Mouse (Mus musculus) T-helper 1 cell (primary cell): ENCODE data around the gene Hils1.

Experiments
- in situ Hi-C: fragments of 300-600 bp; cut with MboI, MseI; formaldehyde crosslinking; loops from one replicate; pipeline ENCODE4 v1.15.1; 2025; ENCODE audit warnings: high pct_unique_total_duplicates

The Hils1 gene

DNA sequence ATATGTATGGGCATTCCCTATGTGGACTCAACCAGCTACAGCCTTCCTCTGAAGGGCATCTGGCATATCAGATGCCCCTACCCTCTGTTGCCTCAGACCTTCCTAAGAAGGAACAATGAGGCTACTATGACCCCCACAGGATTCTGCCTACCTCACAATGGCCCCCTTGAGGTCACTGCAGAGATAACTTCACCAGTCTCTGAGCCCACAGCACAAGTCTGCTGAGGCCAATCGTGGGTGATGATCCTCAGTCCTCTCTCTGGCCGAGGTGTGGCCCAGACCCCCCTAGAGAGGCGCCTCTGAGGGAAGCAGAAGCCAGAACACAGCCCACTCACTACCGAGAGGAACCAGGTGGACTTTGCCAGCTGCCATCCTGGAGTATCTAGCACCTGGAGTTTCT, at the start of gene Hils1:
Hils1 (plus strand) TSS at position 175 of the 400 bp plus-strand sequence.
- in situ Hi-C loops = no loop called here

DNA sequence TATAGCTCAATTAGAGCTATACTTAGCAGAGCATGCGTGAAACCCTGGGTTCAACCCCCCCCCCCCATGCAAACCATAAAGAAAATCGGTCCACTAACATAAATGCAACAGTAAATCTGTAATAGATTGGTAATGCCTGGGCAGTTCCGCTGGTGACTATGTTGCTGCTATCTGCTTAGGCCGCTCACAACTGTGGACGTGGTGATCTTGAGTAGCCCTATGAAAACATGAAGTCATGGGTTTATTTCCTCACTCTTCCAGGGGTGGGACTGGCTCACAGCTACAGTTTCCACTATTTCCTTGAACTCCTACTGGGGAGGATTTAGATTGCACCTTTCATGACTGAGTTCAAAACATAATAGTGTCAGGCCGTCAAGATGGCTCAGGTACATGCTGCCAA, 49.7 kb upstream of the Hils1 start:
- in situ Hi-C loops = no loop called here

DNA sequence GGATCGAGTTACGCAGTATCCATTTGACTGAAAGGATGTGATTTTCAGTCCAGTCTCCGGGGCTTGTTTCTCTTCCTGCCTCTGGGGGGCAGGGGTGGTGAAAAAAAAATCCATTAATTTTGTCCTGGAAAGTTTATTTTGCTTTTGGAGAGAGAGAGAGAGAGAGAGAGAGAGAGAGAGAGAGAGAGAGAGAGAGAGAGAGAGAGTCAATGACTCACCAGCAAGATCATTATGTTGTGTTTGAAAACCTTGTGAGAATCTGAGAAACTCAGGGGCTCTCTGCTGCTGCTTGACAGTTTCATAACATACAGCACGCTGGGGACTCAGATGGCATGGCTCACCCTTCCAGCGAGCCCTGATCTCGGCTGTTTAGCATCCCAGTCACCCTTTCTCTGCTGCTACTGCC, 46.4 kb upstream of the Hils1 start:
- in situ Hi-C loops = loop anchor here (5.0 kb wide), 1 partner anchor 44 kb away; no protein-coding TSS in a partner anchor

DNA sequence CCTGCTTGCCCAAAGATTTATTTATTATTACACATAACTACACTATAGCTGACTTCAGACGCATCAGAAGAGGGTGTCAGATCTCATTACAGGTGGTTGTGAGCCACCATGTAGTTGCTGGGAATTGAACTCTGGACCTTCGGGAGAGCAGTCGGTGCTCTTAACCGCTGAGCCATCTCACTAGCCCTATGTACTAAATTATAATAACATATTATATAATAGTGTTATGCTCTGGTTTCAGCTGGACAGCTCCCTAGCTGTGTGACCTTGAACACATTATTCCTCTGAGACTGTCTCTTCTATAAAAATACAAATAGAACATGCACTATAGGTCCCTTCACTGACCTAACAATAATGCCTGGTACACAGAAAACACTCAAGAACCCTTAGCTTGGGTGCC, 42.4 kb upstream of the Hils1 start:
- in situ Hi-C loops = loop anchor here (5.0 kb wide), 1 partner anchor 48 kb away; no protein-coding TSS in a partner anchor

DNA sequence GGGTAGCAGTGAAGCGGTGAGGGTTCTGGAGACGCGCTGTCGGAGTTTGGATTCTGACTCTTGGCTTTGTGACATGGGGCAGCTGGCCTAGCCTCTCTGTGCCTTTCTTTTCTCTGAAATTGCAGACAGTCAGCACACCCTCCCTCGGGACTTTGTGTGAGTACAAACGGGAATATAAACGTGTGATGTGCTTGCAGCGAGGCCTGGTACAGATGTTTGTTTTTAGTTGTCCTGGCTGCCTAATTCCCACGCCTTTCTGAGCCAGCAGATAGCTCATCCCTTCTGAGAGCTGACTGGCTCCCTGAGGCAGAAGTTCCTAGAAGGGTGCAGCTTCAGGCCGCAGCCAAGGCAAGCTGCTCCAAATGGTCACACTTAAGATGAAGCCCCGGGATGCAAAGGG, 41.0 kb upstream of the Hils1 start:
- in situ Hi-C loops = no loop called here

DNA sequence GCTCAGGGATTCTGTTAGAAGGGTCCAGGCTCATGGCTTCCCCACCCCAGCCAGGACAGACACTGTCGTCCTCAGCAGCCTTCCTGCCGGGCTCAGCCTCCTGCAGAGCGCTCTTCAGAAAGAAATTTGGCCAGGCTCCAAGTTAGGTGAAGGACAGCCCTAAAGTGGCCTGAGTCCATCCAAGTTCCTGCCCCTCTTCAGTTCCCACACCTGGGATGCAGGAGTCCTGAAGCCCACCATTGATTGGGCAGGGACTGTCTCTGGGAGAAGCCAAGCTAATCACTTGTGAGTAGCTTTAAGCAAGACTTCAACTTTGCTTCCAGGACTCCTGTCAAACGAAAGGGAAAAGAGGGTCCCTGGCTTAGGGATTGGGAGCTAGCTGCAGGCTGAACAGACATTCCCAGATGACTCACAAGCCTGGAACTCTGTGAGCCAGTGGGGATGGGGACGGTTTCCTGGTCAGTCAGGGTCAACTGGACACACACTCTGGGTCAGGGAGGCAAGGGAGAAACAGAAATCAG, 39.6 kb upstream of the Hils1 start:
- in situ Hi-C loops = no loop called here

DNA sequence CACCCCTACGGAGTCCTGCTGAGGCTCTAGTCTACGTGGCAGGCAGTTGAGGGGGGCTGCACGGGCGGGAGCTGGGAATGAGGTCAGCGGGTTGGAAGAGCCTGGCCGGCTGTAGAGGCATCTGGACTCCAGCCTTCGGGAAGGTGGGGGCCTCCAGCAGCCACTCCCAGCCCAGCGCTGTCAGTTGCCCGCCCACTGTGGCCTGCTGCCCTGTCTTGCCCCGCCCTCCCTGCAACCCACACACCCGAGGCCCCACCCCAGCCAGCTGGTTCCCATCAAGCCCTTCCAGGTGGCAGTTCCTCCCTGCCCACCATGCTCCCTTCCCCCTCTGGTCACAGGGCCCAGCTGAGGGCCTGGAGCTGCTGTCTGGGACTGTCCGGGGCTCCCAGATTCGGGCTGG, 38.6 kb upstream of the Hils1 start:
- in situ Hi-C loops = no loop called here

DNA sequence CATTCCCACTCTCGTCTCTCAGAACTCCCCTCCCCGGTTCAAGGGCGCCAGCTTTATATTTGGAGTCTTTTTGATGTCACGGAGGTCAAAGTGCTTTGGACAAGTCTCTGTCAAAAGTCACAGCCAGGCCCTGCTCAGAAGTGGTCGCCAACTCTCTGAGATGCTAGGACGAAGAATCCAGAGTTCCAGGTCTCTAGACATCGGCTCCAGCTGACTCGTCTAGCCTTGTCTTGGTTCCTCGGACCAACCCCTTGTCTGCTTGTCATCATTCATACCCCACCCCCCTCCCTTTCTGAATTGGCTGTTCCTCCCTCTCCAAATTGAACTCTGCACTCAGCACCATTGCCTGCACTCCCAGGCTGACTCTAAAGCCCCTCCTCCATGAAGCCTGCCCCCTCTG, 37.8 kb upstream of the Hils1 start:
- in situ Hi-C loops = no loop called here

DNA sequence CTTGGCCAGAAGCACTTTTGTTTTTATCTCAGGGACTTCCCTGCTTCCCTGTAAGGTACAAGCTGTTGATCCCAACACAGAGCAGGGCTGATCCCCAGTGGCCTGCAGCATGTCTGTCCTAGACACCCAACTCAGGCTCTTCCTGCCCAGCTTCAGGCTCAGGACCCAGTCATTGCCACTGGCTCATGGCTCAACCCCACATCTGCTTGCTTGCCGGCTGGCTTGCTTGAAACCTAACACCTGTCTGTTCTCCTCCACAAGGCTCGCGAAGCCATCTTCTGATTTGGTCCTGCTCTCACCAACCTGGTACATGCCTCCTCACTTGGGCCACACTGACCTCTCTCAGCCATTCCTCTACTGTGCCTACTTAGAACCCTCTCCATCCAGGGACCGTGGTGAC, 37.2 kb upstream of the Hils1 start:
- in situ Hi-C loops = loop anchor here (10.0 kb wide), 1 partner anchor 65 kb away; the partner anchor contains the start of gene Ppp1r9b

DNA sequence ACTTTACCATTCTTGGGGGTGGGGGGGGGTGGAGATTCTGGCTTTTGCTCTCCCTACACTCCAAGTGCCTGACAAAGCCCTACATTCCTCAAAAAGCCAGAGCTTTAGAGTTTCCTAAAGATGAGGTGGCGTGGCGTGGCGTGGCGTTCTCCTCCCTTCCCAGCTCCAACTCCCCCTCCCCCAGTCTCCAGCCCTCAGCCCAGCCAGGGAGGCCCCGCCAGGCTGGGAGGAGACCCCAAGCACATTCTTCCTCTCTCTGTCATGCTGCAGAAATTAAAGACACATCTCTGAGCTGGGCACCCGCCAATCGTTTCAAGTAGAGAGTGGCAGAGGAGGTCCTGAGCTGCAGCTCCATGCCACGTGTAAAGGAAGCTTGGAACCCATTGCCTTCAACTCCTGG, 33.8 kb upstream of the Hils1 start:
- in situ Hi-C loops = loop anchor here (10.0 kb wide), 1 partner anchor 61 kb away; the partner anchor contains the start of gene Ppp1r9b

DNA sequence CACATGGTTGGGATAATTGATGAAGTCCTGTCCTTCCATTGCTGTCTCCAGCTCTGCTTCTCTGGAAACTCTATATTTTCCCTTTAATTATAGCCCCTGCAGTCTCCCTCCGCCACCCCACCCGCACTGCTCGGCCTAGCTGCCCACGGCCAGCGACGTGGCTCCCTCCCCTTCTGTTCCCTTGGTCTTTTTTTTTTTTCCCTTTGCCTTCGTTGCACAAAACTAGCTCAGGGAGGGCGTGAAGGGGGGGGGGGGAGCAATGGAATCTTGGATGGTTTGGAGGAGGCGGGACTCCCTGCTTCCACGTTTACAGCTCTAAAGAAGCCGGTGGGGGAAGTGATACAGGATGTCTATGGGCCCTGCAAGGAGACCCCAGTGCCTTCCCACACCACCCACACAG, 32.9 kb upstream of the Hils1 start:
- in situ Hi-C loops = loop anchor here (10.0 kb wide), 1 partner anchor 60 kb away; the partner anchor contains the start of gene Ppp1r9b

DNA sequence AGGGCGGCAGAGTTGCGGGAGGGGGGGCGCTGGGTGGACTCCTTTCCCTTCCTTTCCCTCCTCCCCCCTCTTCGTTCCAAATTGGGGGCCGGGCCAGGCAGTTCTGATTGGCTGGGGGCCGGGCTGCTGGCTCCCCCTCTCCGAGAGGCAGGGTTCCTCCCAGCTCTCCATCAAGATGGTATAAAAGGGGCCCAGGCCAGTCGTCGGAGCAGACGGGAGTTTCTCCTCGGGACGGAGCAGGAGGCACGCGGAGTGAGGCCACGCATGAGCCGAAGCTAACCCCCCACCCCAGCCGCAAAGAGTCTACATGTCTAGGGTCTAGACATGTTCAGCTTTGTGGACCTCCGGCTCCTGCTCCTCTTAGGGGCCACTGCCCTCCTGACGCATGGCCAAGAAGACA, 31.3 kb upstream of the Hils1 start, which contains the start of gene Col1a1:
Col1a1 (plus strand) TSS at position 180 of the 400 bp plus-strand sequence.
- in situ Hi-C loops = loop anchor here (5.0 to 10.0 kb wide), 2 partner anchors 36 to 59 kb away; partner anchors contain the start of gene Ppp1r9b

DNA sequence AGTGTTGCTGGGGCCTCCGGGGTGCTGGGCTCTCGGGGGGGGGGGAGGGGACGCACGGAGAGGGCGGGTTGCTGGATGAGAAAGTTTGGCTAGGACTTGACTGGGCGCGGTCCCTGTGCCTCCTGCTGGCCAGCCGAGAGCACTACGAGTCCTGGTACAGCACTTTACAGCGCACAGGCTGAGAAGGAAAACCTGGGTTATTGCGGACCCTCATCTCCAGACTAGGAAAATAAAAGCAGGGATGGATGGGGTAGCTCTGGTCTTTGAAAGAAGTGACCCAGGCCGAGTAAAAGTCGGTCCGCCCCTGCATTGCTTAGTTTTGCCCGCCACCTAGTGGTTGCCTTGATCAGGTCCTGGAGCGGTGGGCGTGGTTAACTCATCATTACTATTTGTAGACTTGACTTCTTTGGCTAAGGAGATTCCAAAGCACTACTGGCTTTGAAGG, 30.5 kb upstream of the Hils1 start:
- in situ Hi-C loops = loop anchor here (5.0 to 10.0 kb wide), 2 partner anchors 35 to 58 kb away; partner anchors contain the start of gene Ppp1r9b

DNA sequence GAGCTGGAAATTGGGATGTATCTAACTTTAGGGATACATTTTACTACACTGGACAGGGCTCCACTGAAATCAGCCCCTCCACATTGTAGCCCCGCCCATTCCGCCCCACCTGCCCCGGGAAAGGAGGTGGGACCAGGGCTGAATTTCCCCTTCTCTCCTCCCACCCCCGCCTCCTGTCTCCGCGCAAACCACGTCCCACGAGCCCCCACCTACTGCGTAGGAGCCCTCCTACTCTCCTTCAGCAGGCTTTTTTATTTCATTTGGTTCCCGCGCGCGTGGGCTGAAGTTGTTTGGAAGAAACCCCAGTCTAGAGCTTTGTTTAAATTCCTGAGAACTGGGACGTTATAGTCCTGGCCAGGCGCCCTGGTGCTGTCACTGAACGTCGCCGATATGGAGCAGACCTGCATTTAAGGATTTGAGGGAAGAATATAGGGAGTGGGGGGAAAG, 30.0 kb upstream of the Hils1 start:
- in situ Hi-C loops = loop anchor here (5.0 to 10.0 kb wide), 2 partner anchors 35 to 57 kb away; partner anchors contain the start of gene Ppp1r9b

DNA sequence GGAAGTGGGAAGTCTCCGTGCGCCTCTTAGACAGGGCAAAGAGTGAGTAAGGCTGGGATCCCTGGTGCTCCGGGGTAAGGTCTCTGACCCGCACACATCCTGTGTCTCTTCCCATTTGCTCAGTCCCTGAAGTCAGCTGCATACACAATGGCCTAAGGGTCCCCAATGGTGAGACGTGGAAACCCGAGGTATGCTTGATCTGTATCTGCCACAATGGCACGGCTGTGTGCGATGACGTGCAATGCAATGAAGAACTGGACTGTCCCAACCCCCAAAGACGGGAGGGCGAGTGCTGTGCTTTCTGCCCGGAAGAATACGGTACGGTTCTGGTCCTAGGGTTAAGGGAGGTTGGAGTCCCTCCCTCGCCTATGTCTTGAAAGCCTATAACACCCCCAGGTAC, 29.6 kb upstream of the Hils1 start:
- in situ Hi-C loops = loop anchor here (5.0 to 10.0 kb wide), 2 partner anchors 35 to 57 kb away; partner anchors contain the start of gene Ppp1r9b

DNA sequence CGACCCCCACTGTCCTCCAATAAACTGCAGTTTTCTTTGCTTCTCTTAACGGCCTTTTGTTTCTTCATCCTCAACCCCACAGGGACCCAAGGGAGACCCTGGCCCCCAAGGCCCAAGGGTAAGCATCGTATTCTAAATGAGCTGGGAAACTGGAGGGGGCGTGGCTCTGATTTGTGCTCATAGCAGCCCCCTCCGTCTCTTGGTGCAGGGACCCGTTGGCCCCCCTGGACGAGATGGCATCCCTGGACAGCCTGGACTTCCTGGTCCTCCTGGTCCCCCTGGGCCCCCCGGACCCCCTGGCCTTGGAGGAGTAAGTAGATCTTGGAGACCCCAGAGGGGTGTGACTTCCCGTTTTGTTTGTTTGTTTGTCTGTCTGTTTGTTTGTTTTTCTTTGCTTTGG, 29.1 kb upstream of the Hils1 start:
- in situ Hi-C loops = loop anchor here (5.0 to 10.0 kb wide), 2 partner anchors 34 to 57 kb away; partner anchors contain the start of gene Ppp1r9b

DNA sequence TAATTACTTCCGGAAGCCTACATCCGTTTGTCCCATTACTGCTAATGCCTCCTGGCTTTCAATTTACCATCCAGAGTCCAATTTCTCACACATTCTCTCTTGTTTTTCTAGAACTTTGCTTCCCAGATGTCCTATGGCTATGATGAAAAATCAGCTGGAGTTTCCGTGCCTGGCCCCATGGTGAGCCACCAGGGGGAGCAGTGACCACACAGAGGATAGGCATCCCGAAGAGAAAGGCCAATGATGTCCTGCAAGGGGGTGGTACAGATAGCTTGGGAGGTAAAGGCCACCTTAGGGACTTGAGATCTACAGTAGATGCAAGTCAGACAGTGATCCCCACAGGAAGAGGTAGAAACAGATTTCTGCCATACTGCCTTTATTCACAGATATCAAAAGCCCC, 28.1 kb upstream of the Hils1 start:
- in situ Hi-C loops = loop anchor here (5.0 to 10.0 kb wide), 2 partner anchors 33 to 56 kb away; partner anchors contain the start of gene Ppp1r9b

DNA sequence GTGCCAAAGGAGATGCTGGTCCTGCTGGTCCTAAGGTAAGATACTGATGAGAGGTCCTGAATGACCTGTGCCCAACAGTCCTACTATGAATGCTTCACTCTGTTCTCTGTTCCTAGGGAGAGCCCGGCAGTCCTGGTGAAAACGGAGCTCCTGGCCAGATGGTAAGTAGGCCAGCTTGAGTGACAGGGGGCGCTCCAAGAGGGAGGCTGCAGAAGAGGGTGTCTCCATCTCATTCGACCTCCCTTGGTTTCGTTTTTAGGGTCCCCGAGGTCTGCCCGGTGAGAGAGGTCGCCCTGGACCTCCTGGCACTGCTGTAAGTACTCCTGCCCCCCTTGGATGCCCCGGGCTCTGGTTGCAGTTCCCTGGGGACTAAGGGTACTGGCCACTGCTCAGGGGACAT, 26.3 kb upstream of the Hils1 start:
- in situ Hi-C loops = no loop called here

DNA sequence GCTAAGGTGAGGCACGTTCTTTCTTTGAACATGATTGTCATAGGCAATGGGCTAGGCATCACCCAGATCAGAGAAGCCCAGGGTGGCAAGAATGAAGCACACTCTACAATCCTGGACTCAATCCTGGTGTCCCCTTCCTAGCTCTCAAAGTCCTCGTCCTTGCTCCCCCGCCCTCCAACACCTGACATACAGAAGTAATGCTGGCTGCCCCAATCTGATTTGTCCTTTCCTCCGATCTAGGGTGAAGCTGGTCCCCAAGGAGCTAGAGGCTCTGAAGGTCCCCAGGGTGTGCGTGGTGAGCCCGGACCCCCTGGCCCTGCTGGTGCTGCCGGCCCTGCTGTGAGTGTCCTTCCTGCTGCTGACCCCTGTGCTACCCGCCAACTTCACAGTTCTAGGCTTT, 25.6 kb upstream of the Hils1 start:
- in situ Hi-C loops = no loop called here

DNA sequence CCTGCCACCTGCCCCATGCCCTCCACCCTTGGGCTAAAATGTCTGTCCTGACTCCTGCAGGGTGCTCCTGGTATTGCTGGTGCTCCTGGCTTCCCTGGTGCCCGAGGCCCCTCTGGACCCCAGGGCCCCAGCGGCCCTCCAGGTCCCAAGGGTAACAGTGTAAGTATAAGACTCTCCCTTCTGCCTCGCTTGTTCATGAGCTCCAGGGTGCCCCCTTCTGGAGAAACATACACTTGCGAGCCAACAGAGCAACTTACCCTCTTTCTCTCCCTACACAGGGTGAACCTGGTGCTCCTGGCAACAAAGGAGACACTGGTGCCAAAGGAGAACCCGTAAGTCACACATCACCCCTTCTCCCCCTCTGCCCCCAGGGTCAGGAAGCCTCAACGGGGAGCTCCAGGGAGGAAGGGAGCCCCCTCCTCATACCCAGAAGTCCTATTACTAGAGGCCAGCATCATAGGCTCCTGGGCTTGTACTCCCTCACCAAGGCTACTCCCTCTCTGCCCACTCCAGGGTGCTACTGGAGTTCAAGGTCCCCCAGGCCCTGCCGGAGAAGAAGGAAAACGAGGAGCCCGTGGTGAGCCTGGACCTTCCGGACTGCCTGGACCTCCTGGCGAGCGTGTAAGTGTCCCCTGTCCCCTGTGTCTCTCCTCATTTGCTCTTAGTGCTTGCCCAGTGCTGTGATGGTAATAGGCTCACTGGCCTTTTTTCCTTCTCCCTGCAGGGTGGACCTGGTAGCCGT, 24.9 kb upstream of the Hils1 start:
- in situ Hi-C loops = no loop called here

DNA sequence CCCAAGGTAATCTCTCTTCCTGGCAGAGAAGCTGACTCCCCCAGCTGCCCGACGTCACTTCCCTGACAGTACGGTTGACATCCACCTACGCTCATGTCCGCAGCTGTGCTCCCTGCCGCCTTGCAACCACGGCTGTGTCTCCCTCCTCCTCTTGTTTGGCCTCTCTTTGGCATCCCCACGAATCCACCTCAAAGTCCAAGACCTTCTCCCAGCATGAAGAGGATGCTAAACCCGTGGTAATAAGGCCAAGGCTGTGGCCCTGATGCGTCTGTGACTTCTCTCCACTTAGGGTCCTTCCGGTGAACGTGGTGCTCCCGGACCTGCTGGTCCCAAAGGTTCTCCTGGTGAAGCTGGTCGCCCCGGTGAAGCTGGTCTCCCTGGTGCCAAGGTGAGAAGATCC, 24.3 kb upstream of the Hils1 start:
- in situ Hi-C loops = no loop called here

DNA sequence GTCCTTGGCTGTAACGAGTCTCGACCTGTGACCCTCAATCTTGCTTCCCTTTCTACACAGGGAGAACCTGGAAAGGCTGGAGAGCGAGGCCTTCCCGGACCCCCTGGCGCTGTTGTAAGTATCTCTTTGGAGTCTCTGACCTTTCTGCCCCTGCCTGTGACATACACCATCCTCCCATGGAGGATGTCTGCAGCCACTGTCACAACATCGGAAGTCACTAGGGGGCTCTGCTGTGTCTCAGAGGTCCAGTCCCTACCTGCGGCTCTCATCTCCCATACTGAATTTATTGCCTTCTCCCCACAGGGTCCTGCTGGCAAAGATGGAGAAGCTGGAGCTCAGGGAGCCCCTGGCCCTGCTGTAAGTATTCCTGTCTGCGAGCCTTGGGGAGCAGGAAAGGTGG, 23.1 kb upstream of the Hils1 start:
- in situ Hi-C loops = no loop called here

DNA sequence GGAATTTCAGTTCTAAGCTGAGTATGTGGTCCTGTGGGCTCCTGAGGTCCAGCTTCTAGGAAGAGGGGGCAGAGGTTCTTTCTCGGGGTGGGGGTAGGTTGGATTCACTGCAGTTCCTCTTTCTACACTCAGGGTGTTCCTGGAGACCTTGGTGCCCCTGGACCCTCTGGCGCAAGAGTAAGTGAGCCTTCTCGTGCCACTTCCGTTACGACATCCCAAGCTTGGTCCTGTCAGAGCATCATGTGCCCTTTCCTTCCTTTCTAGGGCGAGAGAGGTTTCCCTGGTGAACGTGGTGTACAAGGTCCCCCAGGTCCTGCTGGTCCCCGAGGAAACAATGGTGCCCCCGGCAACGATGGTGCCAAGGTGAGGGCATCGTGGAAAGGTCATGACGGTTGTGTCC, 22.2 kb upstream of the Hils1 start:
- in situ Hi-C loops = no loop called here
